Mouse (Mus musculus): Measurements from ENCODE around the gene Tlr11. TPM values are rescaled to one million over a fixed set of nuclear protein-coding genes. Genes with fewer than 3 reads are reported as not detected.

The Tlr11 gene
- polyA plus RNA-seq (2016; fragmentation: Nextera tagmentation; extraction: Ambion mirVana): not detected in 2 replicates

DNA sequence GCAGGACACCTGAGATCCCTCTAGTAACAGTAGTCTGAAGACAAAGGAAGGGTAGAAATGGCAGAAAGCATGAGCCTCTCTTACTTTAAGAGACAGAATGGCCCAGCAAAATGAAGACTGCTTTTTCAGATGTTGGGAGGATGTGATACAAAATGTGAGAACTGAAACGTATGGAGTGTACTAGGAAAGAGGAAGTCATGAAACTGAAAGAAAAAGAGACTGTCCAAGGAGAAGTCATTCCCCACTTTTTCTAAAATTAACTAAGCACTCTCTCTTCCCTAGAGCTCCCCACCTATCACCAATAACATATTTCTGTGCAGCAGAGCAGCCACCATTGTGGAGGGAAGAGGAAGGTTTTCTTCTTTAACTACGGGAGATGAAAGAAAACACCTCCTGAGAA lies at the start of gene Tlr11:
Gene Tlr11 (plus strand): TSS at position 322 of the 400 bp plus-strand sequence.
- no peaks in the 10 kb centered on the region for H3K9me3 ChIP-seq
- H3K36me3 ChIP-seq (replicated peaks): no peaks in the 10 kb centered on the region
- no peaks in the 10 kb centered on the region for H3K27me3 ChIP-seq (replicated peaks; ENCODE audit: low read depth, poor library complexity, severe bottlenecking)
- H3K4me3 ChIP-seq: no peak within 1 kb of the TSS
- 94% methylated on average over 2 of the region's 2 CpGs for WGBS
- H3K4me1 ChIP-seq: no peaks in the 10 kb centered on the region
- DNase-seq (ENCODE audit: low spot score): no peak
- no peak within 1 kb of the TSS for H3K27ac ChIP-seq (replicated peaks)

DNA sequence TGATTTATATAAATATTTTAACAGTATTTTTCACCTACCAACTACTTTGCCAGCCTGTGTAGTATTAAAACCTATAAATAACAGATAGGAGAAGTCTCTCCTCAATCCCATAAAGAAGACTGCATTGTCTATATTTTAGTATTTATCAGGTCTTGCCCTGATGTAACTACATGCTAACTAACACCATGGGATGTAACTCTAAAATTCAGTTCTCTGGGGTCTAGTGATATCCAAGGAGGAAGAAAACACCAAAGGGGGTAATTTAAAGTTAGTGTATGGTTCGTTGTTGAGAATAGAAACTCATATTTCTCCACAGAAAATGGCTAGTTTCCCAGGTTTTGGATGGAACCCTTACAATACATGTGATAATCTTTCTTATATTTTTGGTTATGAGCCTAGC lies 31.1 kb upstream of the Tlr11 start, which contains the start of gene Olfr734:
Gene Olfr734 (minus strand): TSS at position 101 of the 400 bp plus-strand sequence.
- H3K27ac ChIP-seq (replicated peaks): no peak within 1 kb of the TSS

DNA sequence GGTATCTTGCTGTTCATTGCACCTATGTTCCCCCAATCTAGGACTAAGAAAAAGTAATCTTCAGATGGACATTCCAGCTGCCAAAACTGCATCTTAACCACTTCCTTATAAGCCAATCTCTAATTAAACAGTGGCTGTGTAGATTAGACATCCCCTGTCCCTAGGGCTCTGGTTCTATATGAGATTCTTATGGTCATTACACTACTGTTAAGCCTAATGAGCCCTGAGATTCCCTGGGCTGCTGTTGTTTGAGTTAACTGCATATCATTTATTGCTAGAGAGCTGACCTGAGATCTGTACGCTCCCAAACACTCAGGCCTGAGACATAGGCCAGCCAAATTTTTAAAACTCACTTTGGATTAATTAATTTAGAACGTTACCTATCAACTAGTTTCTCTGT lies 8.9 kb upstream of the Tlr11 start, which contains the start of gene Olfr735:
Gene Olfr735 (minus strand): TSS at position 77 of the 400 bp plus-strand sequence.
- WGBS: 87% methylated on average over 2 of the region's 2 CpGs
- no peaks in the 10 kb centered on the region for H3K27me3 ChIP-seq (replicated peaks; ENCODE audit: low read depth, poor library complexity, severe bottlenecking)
- no peak within 1 kb of the TSS for H3K27ac ChIP-seq (replicated peaks)
- H3K4me1 ChIP-seq: no peaks in the 10 kb centered on the region
- H3K9me3 ChIP-seq: no peaks in the 10 kb centered on the region
- no peak for DNase-seq (ENCODE audit: low spot score)
- H3K4me3 ChIP-seq: no peak within 1 kb of the TSS
- no peaks in the 10 kb centered on the region for H3K36me3 ChIP-seq (replicated peaks)

More for the DNA sequence above, 31.1 kb upstream of the Tlr11 start, which contains the start of gene Olfr734:
- H3K27me3 ChIP-seq (replicated peaks; ENCODE audit: low read depth, poor library complexity, severe bottlenecking): no peaks in the 10 kb centered on the region
- no peaks in the 10 kb centered on the region for H3K36me3 ChIP-seq (replicated peaks)
- H3K4me3 ChIP-seq: no peak within 1 kb of the TSS
- DNase-seq (ENCODE audit: low spot score): no peak
- no peaks in the 10 kb centered on the region for H3K4me1 ChIP-seq
- H3K9me3 ChIP-seq: no peaks in the 10 kb centered on the region
- 74% methylated on average over 1 of the region's 1 CpGs for WGBS

DNA sequence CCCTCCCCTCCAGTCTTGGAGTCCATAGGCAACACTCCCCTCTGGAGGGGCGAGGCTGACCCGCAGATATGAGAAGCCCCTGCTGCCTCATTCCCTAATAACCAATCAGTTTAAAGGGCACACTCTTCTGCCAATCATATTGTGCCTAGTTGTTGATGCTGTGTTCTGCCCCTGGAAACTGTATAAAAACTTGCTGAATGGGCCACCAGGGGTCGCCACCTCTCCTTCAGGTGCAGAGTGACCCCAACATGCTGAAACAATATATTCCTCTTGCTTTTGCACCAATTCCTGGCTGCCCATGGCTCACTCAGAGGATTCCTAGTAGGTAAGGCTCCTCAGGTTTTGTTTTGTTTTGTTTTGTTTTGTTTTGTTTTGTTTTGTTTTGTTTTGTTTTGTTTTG lies 5.3 kb upstream of the Tlr11 start:
- no peak overlapping the region for H3K27ac ChIP-seq (replicated peaks)
- no peaks in the 10 kb centered on the region for H3K36me3 ChIP-seq (replicated peaks)
- no peaks in the 10 kb centered on the region for H3K4me1 ChIP-seq
- H3K9me3 ChIP-seq: no peaks in the 10 kb centered on the region
- WGBS: 50% methylated on average over 3 of the region's 3 CpGs
- H3K4me3 ChIP-seq: no peak overlapping the region
- DNase-seq (ENCODE audit: low spot score): peak; percentile 34
- H3K27me3 ChIP-seq (replicated peaks; ENCODE audit: low read depth, poor library complexity, severe bottlenecking): no peaks in the 10 kb centered on the region

DNA sequence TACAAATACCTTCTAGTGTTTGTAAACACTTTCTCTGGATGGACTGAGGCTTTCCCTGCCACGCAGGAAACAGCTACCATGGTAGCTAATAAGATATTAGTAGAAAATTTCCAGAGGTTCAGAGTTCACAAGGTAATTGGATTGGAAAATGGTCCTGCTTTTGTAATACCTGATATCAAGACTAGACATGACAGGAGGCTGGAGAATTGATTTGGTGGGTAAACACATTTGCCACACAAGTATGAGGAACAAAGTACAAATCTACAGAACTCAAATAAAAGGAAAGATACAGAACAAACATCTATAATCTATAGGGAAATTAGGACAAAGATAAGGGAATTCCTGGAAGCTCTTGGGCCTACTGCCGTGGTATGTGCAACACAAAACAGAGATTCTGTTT lies 989 bp upstream of the Tlr11 start:
- no peaks in the 10 kb centered on the region for H3K9me3 ChIP-seq
- H3K4me1 ChIP-seq: no peaks in the 10 kb centered on the region
- no peak overlapping the region for H3K27ac ChIP-seq (replicated peaks)
- 89% methylated on average over 2 of the region's 2 CpGs for WGBS
- H3K36me3 ChIP-seq (replicated peaks): no peaks in the 10 kb centered on the region
- no peak for DNase-seq (ENCODE audit: low spot score)
- H3K27me3 ChIP-seq (replicated peaks; ENCODE audit: low read depth, poor library complexity, severe bottlenecking): no peaks in the 10 kb centered on the region
- H3K4me3 ChIP-seq: no peak overlapping the region

DNA sequence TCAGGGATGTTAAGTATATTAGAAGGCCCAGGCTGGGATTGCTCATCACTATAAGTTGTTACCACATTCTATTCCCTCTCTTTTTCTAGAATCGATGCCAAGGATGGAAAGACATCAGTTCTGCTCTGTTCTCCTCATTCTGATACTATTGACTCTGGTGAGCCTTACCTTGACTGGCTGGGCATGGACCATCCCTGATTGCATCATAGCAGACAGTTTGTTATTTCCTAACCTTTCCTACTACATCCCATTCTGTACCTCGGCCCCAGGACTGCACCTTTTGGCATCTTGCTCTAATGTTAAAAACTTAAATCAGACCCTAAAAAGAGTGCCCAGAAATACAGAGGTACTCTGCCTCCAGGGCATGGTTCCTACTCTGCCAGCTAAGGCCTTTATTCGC lies 2.8 kb downstream of the Tlr11 start:
- H3K9me3 ChIP-seq: 0 out of 2 replicates have a peak, but pooled peaks cover 3% of the 10 kb centered on the region
- no peaks in the 10 kb centered on the region for H3K4me1 ChIP-seq
- WGBS: 88% methylated on average over 3 of the region's 3 CpGs
- H3K27ac ChIP-seq (replicated peaks): no peak overlapping the region
- no peak for DNase-seq (ENCODE audit: low spot score)
- H3K27me3 ChIP-seq (replicated peaks; ENCODE audit: low read depth, poor library complexity, severe bottlenecking): no peaks in the 10 kb centered on the region
- no peaks in the 10 kb centered on the region for H3K36me3 ChIP-seq (replicated peaks)
- no peak overlapping the region for H3K4me3 ChIP-seq

DNA sequence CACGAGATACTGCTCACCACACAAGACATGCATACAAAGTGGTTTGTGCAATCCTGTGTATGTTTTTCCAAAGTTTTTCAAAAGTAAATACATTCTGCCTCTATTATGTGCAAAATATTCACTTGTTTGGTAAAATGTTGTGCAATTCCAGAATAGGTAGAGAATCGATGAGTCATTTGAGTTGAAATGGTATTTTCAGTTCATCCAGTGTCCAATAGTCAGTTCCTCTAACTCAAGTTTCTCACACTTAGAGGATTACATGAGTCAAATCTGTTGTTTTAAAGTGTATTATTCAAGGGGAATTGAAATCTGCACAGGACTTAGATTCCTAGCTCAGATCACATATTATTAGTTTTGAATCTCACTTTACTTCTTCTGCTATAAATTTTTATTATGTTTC lies 5.8 kb downstream of the Tlr11 start:
- no peak overlapping the region for H3K27ac ChIP-seq (replicated peaks)
- H3K36me3 ChIP-seq (replicated peaks): no peaks in the 10 kb centered on the region
- 0 out of 2 replicates have a peak, but pooled peaks cover 3% of the 10 kb centered on the region for H3K9me3 ChIP-seq
- 87% methylated on average over 2 of the region's 2 CpGs for WGBS
- no peaks in the 10 kb centered on the region for H3K4me1 ChIP-seq
- H3K4me3 ChIP-seq: no peak overlapping the region
- H3K27me3 ChIP-seq (replicated peaks; ENCODE audit: low read depth, poor library complexity, severe bottlenecking): no peaks in the 10 kb centered on the region
- no peak for DNase-seq (ENCODE audit: low spot score)

DNA sequence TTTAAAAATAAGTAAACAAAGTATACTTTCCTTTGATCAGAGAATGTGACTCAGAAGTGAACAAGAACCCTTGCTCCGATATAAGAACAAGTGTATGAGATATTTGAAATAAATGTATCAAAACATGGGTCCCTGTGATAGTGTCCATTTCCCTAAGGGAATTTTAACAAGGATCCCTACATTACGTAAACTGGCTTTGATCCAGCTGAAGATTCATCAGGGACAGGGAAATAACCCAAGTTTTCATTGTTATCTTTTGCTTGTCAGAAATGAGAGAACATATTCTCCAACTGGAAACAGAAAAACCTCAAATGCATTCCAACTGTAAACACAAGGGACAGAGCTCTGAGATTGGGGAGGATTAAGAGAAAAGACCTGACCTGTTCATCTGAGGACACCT lies 23.1 kb downstream of the Tlr11 start, which contains the start of gene Olfr736:
Gene Olfr736 (plus strand): TSS at position 301 of the 400 bp plus-strand sequence.
- Histone ChIP-seq H3K36me3 (replicated peaks) (no peaks in the 10 kb centered on the region), H3K27ac (replicated peaks) (no peak within 1 kb of the TSS), H3K27me3 (replicated peaks; ENCODE audit: low read depth, poor library complexity, severe bottlenecking) (no peaks in the 10 kb centered on the region), H3K4me3 (no peak within 1 kb of the TSS), H3K9me3 (no peaks in the 10 kb centered on the region), H3K4me1 (no peaks in the 10 kb centered on the region)
- 90% methylated on average over 2 of the region's 2 CpGs for WGBS
- DNase-seq (ENCODE audit: low spot score): no peak

DNA sequence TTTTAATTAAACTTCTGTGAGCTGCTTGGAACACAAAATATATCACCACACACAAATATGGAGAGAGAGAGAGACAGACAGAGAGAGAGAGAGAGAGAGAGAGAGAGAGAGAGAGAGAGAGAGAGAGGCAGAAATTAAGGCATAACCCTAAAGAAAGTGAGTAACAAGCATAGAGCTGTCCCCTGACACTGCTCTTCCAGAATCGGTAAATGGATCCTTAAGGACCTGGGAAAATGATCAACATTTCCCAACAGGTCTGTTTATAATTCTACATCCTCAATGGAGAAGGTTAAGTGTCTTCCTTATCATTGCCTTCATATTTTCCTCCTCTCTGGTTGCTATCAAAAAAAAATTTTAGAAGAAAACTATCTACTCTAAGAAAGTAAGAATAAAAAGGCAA lies 49.6 kb downstream of the Tlr11 start, which contains the start of gene Olfr738:
Gene Olfr738 (plus strand): TSS at position 301 of the 400 bp plus-strand sequence.
- H3K9me3 ChIP-seq: no peaks in the 10 kb centered on the region
- no peaks in the 10 kb centered on the region for H3K4me1 ChIP-seq
- H3K4me3 ChIP-seq: no peak within 1 kb of the TSS
- no peaks in the 10 kb centered on the region for H3K27me3 ChIP-seq (replicated peaks; ENCODE audit: low read depth, poor library complexity, severe bottlenecking)
- no peaks in the 10 kb centered on the region for H3K36me3 ChIP-seq (replicated peaks)
- H3K27ac ChIP-seq (replicated peaks): no peak within 1 kb of the TSS
- 74% methylated on average over 1 of the region's 1 CpGs for WGBS
- no peak for DNase-seq (ENCODE audit: low spot score)

Other genes with a start within 250 kb of the Tlr11 start
- not detected in 2 replicates for gene Olfr727, start 234.7 kb upstream of the Tlr11 start, polyA plus RNA-seq (2016; fragmentation: Nextera tagmentation; extraction: Ambion mirVana)
- not detected in 2 replicates for gene Olfr728, start 215.2 kb upstream of the Tlr11 start, polyA plus RNA-seq (2016; fragmentation: Nextera tagmentation; extraction: Ambion mirVana)
- gene Olfr729, start 205.0 kb upstream of the Tlr11 start, polyA plus RNA-seq (2016; fragmentation: Nextera tagmentation; extraction: Ambion mirVana): 0.05 TPM in 1 of 2 replicates, not detected in the other
- not detected in 2 replicates for gene Olfr730, start 169.7 kb upstream of the Tlr11 start, polyA plus RNA-seq (2016; fragmentation: Nextera tagmentation; extraction: Ambion mirVana)
- not detected in 2 replicates for gene Olfr731, start 116.0 kb upstream of the Tlr11 start, polyA plus RNA-seq (2016; fragmentation: Nextera tagmentation; extraction: Ambion mirVana)
- gene Olfr732, start 73.7 kb upstream of the Tlr11 start, polyA plus RNA-seq (2016; fragmentation: Nextera tagmentation; extraction: Ambion mirVana): not detected in 2 replicates
- not detected in 2 replicates for gene Olfr733, start 56.4 kb upstream of the Tlr11 start, polyA plus RNA-seq (2016; fragmentation: Nextera tagmentation; extraction: Ambion mirVana)
- not detected in 2 replicates for gene Olfr734, start 31.2 kb upstream of the Tlr11 start, polyA plus RNA-seq (2016; fragmentation: Nextera tagmentation; extraction: Ambion mirVana)
- gene Olfr735, start 9.0 kb upstream of the Tlr11 start, polyA plus RNA-seq (2016; fragmentation: Nextera tagmentation; extraction: Ambion mirVana): not detected in 2 replicates
- not detected in 2 replicates for gene Olfr736, start 23.2 kb downstream of the Tlr11 start, polyA plus RNA-seq (2016; fragmentation: Nextera tagmentation; extraction: Ambion mirVana)
- gene Olfr738, start 49.7 kb downstream of the Tlr11 start, polyA plus RNA-seq (2016; fragmentation: Nextera tagmentation; extraction: Ambion mirVana): not detected in 2 replicates
- not detected in 2 replicates for gene Olfr739, start 60.7 kb downstream of the Tlr11 start, polyA plus RNA-seq (2016; fragmentation: Nextera tagmentation; extraction: Ambion mirVana)
- gene Olfr740, start 87.6 kb downstream of the Tlr11 start, polyA plus RNA-seq (2016; fragmentation: Nextera tagmentation; extraction: Ambion mirVana): not detected in 2 replicates
- gene Olfr741, start 114.8 kb downstream of the Tlr11 start, polyA plus RNA-seq (2016; fragmentation: Nextera tagmentation; extraction: Ambion mirVana): not detected in 2 replicates
- gene Olfr742, start 145.7 kb downstream of the Tlr11 start, polyA plus RNA-seq (2016; fragmentation: Nextera tagmentation; extraction: Ambion mirVana): not detected in 2 replicates
- not detected in 2 replicates for gene Olfr743, start 163.9 kb downstream of the Tlr11 start, polyA plus RNA-seq (2016; fragmentation: Nextera tagmentation; extraction: Ambion mirVana)